Mouse (Mus musculus) E14TG2a.4 (cell line): ENCODE results near the gene Rsph10b.

Source experiments
- H3K27me3 ChIP-seq: 2 replicates; pipeline ENCODE4 v1.6.1; 2014; ENCODE audit warnings: low read length, control low read depth; ENCODE audit not compliant: insufficient read depth
- H3K36me3 ChIP-seq: 2 replicates; pipeline ENCODE4 v1.6.1; 2014; ENCODE audit warnings: low read length, control low read depth; ENCODE audit not compliant: insufficient read depth
- H3K4me1 ChIP-seq: replicated peaks from 2 replicates; pipeline ENCODE4 v1.6.1; 2014; ENCODE audit warnings: low read depth, low read length, control low read depth
- H3K4me3 ChIP-seq: replicated peaks from 2 replicates; pipeline ENCODE4 v1.5.1; 2014; ENCODE audit warnings: mild to moderate bottlenecking, low read length
- H3K9me3 ChIP-seq: 2 replicates; pipeline ENCODE4 v1.6.1; 2014; ENCODE audit warnings: low read length, control low read depth
- CTCF ChIP-seq: conservative IDR thresholded peaks from 2 replicates; pipeline ENCODE4 v1.5.1; 2014; ENCODE audit warnings: low read length
- NANOG ChIP-seq: IDR thresholded peaks from 2 replicates; pipeline ENCODE4 v1.6.1; 2014; ENCODE audit warnings: borderline replicate concordance, low read length, mixed read lengths
- POU5F1 ChIP-seq: IDR thresholded peaks from 2 replicates; pipeline ENCODE4 v1.6.1; 2014; ENCODE audit warnings: low read length, borderline replicate concordance

Rsph10b gene

GRCm38 (mm10) chr5:143930656-143931055, 2.2 kb upstream of the Rsph10b start:
- TF ChIP-seq POU5F1 = no peak
- TF ChIP-seq CTCF = no peak
- TF ChIP-seq NANOG = no peak
- Histone ChIP-seq H3K27me3 (no peaks in the 10 kb centered on the region), H3K36me3 (peaks cover 66% of the 10 kb centered on the region), H3K9me3 (no peaks in the 10 kb centered on the region), H3K4me1 (peaks cover 21% of the 10 kb centered on the region), H3K4me3 (no peak overlapping the region)

- Histone ChIP-seq H3K4me3 (no peak overlapping the region), H3K27me3 (no peaks in the 10 kb centered on the region), H3K4me1 (peaks cover 22% of the 10 kb centered on the region), H3K9me3 (no peaks in the 10 kb centered on the region), H3K36me3 (peaks cover 52% of the 10 kb centered on the region)
- TF ChIP-seq NANOG (no peak), POU5F1 (no peak), CTCF (no peak)
Measured at GRCm38 (mm10) chr5:143931863-143932580, 813 bp upstream of the Rsph10b start.

GRCm38 (mm10) chr5:143933414-143933813, 579 bp downstream of the Rsph10b start:
- H3K27me3 ChIP-seq = no peaks in the 10 kb centered on the region
- TF ChIP-seq CTCF (no peak), POU5F1 (no peak), NANOG (no peak)

GRCm38 (mm10) chr5:143933875-143934274, 1.0 kb downstream of the Rsph10b start:
- no peaks in the 10 kb centered on the region for H3K27me3 ChIP-seq
- peaks cover 36% of the 10 kb centered on the region for H3K36me3 ChIP-seq
- H3K9me3 ChIP-seq = no peaks in the 10 kb centered on the region
- peaks cover 28% of the 10 kb centered on the region for H3K4me1 ChIP-seq
- H3K4me3 ChIP-seq = no peak overlapping the region
- TF ChIP-seq CTCF = peak; percentile 41
- no peak for TF ChIP-seq NANOG
- no peak for TF ChIP-seq POU5F1

More at GRCm38 (mm10) chr5:143933414-143933813, 579 bp downstream of the Rsph10b start:
- peak overlapping the region; percentile 56 for H3K4me3 ChIP-seq
- H3K36me3 ChIP-seq = peaks cover 40% of the 10 kb centered on the region
- peaks cover 28% of the 10 kb centered on the region for H3K4me1 ChIP-seq
- H3K9me3 ChIP-seq = no peaks in the 10 kb centered on the region

GRCm38 (mm10) chr5:143936156-143936555, 3.3 kb downstream of the Rsph10b start:
- H3K27me3 ChIP-seq = no peaks in the 10 kb centered on the region
- TF ChIP-seq POU5F1 = no peak
- TF ChIP-seq NANOG = no peak
- no peak for TF ChIP-seq CTCF

GRCm38 (mm10) chr5:143941588-143941987, 8.8 kb downstream of the Rsph10b start:
- Histone ChIP-seq H3K4me1 (peaks cover 12% of the 10 kb centered on the region), H3K27me3 (no peaks in the 10 kb centered on the region), H3K9me3 (no peaks in the 10 kb centered on the region), H3K4me3 (no peak overlapping the region), H3K36me3 (no peaks in the 10 kb centered on the region)
- TF ChIP-seq NANOG (no peak), POU5F1 (no peak), CTCF (no peak)

More at GRCm38 (mm10) chr5:143936156-143936555, 3.3 kb downstream of the Rsph10b start:
- peaks cover 28% of the 10 kb centered on the region for H3K4me1 ChIP-seq
- peaks cover 13% of the 10 kb centered on the region for H3K36me3 ChIP-seq
- no peak overlapping the region for H3K4me3 ChIP-seq
- no peaks in the 10 kb centered on the region for H3K9me3 ChIP-seq

GRCm38 (mm10) chr5:143943231-143944125, 10.6 kb downstream of the Rsph10b start:
- Histone ChIP-seq H3K27me3 (no peaks in the 10 kb centered on the region), H3K4me3 (no peak overlapping the region), H3K9me3 (no peaks in the 10 kb centered on the region), H3K36me3 (no peaks in the 10 kb centered on the region), H3K4me1 (peaks cover 9% of the 10 kb centered on the region)
- no peak for TF ChIP-seq NANOG
- TF ChIP-seq CTCF = no peak
- TF ChIP-seq POU5F1 = no peak

- peaks cover 19% of the 10 kb centered on the region for H3K4me1 ChIP-seq
- H3K4me3 ChIP-seq = no peak overlapping the region
- H3K36me3 ChIP-seq = no peaks in the 10 kb centered on the region
- no peaks in the 10 kb centered on the region for H3K9me3 ChIP-seq
- H3K27me3 ChIP-seq = no peaks in the 10 kb centered on the region
- TF ChIP-seq CTCF = no peak
- no peak for TF ChIP-seq POU5F1
- no peak for TF ChIP-seq NANOG
Measured at GRCm38 (mm10) chr5:143948361-143948760, 15.5 kb downstream of the Rsph10b start.
